Mouse (Mus musculus): Measurements from ENCODE around the gene Upk2.
"Not testable (repeated sequence)": the region's sequence is repeated elsewhere in the genome, so short reads cannot be mapped to it uniquely, and the experiment has no call there.

The Upk2 gene

DNA sequence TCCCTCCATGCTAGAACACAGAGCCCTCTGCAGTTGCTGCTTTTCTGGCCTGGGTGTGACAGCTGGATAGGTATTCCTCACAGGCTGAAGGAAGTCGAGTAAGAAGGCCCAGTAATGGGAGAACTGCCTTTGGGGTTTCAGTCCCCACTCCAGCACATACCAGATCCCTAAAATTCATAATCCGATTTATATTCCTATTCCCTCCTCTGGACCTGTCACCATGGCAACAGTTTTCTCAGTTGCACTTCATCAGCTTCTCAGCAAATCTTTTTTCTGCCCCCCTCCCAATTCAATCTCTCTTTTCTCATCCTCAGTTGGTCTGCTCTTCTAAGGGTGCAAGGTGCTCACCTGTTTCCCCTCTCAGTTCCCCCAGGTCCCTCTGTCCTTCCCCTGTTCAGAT, 14.0 kb upstream of the Upk2 start:
- in situ Hi-C loops (cut with MboI, MseI), result no loop called here

DNA sequence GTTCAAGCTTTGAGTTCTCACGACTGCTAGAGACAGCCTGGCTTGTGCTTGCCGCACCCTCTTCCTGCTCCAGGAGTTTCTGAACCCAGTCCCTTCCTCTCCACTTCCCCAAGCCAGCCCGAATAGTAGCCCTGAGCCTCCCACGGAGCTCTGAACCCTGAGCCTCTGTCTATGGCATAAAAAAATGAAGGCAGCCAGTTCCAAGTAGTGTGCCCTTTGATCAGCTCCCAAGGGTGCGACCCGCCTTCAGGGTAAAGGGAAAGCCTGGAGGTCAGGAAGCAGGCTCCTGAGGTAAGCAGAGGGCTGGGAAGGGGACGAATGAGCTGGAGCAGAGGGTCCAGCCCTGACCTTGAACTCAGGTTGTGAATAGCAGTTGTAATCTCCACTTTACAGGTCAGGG, 13.4 kb upstream of the Upk2 start:
- in situ Hi-C loops (cut with MboI, MseI), result no loop called here

DNA sequence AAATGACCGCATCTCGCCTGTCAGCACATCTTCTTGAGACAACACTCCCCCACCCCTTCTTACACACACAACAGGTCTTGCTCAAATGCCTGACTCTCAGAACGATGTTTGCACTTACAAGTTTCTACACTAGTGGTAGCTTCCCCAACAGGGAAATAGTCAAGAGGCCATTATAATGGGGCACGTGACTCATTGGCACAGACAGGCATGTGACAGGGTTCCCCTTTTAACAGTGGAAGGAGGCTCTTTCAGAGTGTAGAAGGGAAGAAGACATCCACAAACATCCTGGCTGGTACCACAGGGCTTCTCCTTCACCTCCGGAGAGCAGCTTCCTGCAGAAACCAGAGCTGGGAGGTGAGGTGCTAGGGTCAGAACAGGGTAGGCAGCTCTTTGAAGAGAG, 7.2 kb upstream of the Upk2 start:
- in situ Hi-C loops (cut with MboI, MseI), result loop anchor here (5.0 kb wide), 2 partner anchors 40 to 90 kb away; no protein-coding TSS in a partner anchor

DNA sequence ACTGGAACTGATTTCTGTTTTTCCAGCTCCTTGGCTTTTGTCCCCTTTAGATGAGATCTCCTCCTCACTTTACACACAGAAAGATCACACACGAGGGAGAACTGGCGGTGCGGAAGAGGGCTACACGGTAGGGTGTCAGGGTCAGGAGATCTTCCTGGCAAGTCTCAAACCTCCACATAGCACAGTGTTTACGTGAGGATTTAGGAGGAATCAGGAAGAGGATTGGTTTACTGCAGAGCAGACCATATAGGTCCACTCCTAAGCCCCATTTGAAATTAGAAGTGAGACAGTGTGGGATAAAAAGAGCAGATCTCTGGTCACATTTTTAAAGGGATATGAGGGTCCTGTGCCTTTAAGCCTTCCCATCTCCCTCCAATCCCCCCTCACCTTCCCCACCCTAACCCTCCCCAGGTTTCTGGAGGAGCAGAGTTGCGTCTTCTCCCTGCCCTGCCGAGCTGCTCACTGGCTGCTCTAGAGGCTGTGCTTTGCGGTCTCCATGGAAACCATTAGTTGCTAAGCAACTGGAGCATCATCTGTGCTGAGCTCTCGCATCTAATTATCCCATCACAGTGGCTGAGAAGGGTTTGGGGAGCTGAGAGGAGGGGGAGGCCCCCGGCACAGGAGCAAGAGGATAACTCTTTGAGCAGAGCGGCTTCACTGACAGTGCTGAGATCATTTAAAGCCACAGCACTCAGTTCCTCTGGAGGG, 2.4 kb upstream of the Upk2 start:
- in situ Hi-C loops (cut with MboI, MseI), result no loop called here

DNA sequence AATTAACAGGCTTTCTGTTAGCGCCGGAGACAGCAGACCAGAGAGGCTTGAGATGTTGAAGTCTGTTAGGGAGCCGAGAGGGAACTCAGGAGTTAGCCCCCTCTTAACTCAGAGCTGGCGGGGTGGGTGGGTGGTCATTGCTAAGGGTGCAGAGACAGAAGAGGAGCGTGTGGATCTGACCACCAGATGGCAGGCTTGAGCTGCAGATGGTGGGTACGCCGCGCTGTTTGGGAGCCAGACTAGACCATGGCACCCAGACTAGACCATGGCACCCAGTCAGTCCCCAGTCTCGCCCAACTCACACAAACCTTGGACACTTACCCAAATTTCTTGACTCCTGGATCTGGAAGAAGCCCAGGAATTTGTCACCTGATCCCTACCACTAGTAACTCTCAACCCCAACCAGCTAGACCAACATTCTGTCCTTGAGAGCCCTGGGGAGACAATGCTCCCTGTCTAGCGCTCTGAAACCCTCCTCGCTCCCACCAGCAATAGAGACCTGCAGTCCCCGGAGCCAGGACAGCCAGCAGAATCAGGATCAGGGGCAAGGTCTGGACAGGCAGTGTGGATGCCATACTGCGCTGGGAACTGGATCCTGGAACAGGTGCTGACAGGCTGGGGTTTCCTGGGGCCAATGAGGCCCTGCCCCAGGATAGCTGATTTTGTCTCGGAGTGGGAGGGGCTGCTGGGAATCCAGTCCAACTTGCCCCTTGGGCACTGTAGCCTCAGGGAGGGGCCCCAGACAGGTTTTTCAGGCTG, 465 bp downstream of the Upk2 start:
- in situ Hi-C loops (cut with MboI, MseI), result loop anchor here (5.0 kb wide), 1 partner anchor 198 kb away; no protein-coding TSS in a partner anchor

DNA sequence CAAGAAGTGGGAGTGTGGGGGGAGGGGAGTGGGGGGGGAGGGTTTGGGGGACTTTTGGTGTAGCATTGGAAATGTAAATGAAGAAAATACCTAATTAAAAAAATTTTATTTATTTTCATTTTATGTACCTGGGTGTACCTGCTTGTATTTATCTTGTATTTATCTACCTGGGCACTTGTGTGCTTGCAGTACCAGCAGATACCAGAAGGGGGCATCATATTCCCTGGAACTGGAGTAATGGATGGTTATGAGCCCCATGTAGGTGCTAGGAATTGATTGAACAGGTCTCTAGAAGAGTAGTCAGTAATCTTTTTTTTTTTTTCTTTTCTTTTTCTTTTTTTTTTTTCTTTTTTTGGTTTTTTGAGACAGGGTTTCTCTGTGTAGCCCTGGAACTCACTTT, 4.4 kb downstream of the Upk2 start:
- in situ Hi-C loops (cut with MboI, MseI), result loop anchor here (5.0 kb wide), 1 partner anchor 202 kb away; no protein-coding TSS in a partner anchor

DNA sequence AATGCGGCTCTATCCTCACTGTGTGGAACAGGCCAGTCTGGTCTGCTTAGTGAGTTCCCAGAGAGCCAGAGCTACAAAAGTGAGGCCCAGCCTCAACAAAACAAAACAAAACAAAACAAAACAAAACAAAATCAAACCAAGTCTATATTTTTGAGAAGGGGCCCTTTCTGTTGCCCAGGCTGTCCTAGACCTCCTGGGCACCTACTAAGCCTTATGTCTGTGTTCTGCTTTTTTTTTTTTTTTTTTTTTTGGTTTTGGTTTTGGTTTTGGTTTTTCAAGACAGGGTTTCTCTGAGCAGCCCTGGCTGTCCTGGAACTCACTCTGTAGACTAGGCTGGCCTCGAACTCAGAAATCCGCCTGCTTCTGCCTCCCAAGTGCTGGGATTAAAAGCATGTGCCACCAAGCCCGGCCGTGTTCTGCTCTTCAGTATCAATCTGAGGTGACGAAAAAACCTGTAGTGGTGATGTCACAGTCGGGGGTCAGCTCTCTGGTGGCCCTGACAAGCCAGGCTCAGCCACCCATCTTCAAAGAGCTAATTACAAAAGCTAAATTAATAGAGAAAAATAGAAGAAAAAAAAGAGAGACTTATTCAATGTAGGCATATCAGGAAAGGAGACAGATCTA, 10.3 kb downstream of the Upk2 start:
- in situ Hi-C loops (cut with MboI, MseI), result not testable (repeated sequence)

DNA sequence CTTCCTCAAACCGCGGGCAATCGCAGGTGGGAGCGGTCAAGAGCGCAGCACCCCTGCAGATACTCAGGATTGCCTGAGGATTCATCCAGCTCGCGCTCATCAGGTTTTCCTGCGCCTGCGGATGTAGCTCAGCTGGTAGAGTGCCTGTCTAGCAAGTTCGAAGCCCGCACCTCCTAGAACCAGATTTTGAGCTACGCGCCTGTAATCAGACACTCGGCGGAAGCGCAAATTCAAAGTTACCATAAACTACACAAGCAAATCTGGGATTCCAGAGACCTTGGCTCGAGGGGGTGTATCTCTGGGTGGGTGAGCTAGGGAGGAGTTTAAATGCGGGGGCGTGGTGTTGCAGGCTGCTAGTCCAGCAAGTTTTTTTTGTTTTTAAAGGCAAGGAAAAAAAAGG, 13.8 kb downstream of the Upk2 start, which contains the start of gene Foxr1:
Foxr1 (minus strand) TSS at position 176 of the 400 bp plus-strand sequence.
- in situ Hi-C loops (cut with MboI, MseI), result no loop called here

DNA sequence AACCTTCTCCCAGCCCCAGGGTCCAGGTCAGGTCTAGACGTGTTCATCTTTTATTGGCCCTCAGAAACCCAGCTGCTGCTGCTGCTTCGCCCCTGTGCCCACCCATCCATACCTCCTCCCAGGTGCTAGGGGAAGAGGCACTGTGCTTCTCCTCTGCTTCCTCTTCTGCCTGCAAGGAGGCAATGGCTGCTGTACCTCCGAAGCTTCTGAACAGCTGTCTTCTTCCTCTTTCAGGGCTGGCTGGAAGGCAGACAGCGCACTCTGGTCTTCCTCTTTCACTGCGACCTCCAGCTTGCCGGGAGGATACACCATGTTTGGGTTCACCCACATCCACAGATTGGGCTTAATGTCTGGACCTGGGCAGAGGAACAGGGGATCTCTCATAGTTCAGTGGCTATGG, 19.0 kb downstream of the Upk2 start:
- in situ Hi-C loops (cut with MboI, MseI), result no loop called here

DNA sequence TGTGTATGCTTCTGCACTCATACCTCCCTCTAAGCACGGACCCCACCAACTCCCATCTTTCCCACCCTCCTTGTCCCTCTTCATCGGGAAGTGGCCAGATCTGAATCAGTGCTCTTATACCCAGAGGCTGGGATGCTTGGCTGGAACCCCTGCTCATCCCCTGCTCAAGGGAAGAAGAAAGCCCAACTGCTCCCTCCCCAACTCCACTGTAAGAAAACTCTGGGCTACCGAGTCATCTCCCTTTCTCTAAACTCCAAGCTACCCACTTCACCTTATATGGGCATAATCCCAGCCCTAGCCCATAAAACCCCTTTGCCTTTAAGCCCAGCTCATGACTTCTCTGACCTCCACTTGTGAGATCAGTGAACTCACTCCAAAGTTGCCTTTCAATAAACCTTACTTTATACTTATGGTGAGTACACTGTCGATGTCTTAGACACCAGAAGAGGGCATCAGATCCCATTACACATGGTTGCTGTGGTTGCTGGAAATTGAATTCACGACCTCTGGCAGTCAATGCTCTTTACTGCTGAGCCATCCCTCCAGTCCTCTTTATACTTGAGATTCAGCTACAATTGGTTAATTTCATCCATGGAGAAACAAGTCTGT, 22.1 kb downstream of the Upk2 start:
- in situ Hi-C loops (cut with MboI, MseI), result no loop called here

DNA sequence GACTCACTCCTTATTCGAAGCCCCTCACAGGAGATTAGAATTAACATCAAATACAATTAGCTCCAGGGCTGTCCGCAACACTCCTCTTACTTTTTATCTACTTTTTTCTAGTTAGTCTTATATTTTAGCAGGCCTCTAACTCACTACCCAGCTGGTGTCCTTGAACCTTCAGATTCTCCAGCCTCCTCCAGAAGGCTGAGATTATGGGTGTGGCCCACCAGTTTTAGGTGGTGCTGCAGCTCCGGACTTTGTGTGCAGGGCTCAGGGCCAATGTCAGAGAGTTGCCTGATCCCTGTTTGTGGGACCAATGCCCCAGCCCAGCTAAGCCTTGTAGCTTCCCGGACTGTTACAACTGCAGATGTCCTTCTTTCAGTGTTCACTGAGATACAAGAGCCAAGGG, 31.2 kb downstream of the Upk2 start:
- in situ Hi-C loops (cut with MboI, MseI), result no loop called here

DNA sequence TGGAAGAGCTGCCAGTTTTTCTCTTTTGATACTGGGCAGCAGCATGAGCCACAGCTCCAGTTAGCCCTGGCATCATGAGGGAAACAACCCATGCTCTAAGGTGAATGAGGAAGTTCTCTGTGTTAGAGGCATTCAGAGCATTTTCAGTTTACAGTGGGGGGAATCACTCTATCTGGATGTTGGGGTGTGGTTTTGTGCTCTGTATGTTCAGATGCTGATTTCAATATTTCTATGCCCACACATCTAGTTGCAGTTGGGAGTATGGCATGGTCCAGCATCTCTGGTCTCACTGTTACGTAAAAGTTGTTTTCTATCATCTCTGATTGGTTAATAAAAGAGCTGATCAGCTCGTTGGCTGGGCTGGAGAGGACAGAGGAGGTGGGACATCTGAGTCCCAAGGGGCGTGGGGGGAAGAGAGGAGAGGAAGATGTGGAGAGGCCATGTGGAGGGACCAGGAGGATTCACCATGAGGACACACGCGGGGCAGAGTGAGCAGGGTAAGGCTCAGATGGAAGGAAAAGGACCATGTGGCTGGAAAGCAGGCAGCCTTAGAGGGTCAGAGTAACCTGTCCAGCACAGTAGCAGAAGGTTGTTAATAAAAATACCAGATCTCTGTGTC, 34.4 kb downstream of the Upk2 start:
- in situ Hi-C loops (cut with MboI, MseI), result no loop called here

DNA sequence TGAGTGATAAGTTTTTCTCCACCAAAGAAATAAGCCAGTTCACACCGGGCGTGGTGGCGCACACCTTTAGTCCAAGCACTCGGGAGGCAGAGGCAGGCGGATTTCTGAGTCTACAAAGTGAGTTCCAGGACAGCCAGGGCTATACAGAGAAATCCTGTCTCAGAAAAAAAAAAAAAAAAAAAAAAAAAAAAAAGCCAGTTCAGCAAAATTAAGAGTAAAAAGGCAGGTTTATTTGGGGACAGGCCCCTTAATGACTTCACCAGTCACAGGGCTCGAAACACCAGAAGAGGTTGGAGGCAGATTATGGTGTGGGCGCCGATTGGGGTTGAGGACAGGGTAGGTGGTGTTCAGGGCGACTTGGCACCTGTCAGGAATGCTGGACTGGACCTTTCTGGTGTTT, 35.0 kb downstream of the Upk2 start:
- in situ Hi-C loops (cut with MboI, MseI), result not testable (repeated sequence)

DNA sequence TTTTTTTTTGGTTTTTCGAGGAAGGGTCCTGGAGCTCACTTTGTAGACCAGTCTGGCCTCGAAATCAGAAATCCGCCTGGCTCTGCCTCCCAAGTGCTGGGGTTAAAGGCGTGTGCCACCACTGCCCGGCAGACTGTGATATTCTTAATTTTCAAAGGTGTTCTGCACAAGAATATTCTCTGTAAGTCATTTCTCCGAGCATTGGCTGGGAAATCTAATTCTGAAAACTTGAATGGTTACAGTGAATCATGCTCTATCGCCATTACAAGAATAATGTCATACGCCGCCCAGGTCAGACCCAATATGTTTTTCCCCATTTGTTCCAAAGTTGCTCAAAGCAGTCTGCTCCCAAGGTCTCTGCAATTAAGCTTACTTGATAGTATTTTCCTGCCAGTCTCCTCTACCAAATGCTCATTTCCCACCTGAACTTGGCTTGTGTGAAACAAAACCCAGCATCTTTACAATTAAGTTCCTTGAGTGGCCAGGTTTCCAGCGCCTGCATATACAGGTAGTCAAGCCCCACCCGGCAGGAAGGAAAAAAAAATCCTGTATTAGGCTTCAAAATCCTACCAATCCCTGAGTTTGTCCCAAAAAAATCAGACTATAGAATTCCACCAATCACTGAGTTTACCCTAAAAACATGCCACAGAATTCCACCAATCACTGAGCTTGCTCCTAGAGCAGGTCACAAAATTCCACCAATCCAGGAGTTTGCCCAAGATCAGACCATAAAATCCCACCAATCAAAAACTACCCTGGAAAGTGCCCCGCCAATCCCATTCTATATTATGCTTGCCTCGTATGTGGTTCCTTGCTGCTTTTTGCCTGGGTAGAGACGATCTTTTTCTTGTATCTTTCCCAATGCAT, 36.0 kb downstream of the Upk2 start, which contains the start of gene Ccdc84:
Ccdc84 (minus strand) TSS at position 51 of the 867 bp plus-strand sequence.
- in situ Hi-C loops (cut with MboI, MseI), result no loop called here

DNA sequence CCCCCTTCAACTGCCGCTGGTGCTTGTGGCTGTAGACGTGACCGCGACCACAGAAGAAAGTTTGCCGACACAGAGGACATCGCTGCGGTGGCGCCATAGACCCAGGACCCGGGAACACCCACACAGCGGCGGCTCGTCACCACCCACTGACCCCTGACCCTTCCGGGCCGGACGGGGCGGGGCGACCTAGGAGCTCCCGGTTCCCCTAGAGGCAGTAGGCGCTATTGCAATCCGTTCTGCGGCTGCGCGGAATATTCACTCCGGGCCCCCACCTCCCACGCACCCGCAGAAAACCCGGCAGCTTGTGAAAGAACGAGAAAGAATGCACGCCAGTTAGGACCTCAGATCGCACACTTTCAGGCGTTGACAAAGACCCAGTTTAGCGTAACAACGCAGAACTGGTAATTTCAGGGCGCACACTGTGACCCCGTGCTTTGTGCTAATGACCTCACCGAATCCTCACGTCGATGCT, 36.8 kb downstream of the Upk2 start:
- in situ Hi-C loops (cut with MboI, MseI), result no loop called here

DNA sequence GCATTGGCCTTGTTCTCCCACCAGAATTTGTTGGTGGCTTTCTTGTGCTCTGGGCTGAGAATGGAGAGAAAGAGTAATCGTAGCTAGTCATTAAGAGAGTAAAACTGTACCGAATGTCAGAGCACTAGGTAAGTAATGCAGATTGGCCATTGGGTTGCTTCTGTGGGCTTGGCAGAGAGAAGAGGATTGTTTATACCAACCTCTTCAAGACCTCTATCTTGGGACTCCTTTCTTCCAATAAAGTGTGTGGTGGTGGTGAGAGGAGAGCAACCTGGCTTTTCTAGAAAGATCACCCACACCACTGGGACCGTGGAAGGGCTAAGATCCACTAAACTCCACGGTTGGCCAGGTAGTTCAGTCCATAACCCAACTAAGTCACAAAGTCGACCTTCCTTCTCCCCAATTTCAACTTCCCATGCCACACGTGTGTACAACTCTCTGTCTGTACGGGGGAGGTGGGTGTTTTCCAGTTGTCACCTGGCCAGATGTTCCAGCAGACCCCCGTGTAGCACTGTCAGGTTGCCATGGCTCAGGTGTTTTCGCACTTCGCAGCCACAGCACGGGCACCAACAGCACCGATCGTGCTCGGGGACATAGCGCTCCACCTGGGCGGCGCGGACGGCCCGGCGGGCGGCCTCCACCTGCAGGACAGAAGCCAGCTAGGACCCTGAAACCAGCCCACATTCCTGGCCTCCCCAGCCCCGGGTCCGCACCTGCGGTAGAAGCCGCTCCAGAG, 37.5 kb downstream of the Upk2 start:
- in situ Hi-C loops (cut with MboI, MseI), result no loop called here

DNA sequence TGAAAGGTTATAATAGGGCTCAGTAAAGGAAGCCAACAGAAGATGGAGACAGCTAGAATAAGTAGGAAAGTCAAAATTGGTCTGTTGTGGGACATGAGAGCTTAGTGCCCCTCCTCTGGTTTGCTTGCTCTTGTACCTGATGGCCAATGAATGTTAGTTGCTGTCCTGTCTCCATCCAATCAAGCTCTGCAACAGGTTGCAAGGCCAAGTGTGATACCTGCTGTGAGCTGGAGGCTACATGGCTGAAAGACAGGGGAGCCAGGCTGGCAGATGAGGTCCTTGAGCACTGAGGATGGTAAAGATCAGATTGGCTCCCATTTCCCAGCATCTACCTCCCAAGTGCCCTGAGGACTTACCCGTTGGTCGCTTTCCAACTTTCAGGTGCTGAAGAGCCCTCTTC, 42.0 kb downstream of the Upk2 start:
- in situ Hi-C loops (cut with MboI, MseI), result no loop called here

DNA sequence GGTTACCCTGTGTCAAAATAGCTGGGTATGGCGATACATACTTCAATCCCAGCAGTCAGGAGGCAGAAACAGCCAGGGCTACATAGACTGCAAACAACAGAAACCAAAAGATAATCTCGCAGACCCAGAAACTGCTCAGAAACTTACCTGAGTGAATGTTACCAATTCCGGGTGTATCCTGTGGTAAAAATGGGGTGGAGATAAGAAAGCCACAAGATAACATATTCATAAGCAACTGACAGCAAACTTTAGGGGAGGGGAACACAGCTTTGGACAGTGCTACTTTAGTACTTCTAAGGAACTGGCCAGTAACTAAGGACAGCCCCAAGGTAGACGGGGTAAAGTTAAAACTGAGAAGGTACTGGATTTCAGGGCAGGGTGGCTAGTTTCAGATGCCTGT, 42.5 kb downstream of the Upk2 start:
- in situ Hi-C loops (cut with MboI, MseI), result no loop called here

DNA sequence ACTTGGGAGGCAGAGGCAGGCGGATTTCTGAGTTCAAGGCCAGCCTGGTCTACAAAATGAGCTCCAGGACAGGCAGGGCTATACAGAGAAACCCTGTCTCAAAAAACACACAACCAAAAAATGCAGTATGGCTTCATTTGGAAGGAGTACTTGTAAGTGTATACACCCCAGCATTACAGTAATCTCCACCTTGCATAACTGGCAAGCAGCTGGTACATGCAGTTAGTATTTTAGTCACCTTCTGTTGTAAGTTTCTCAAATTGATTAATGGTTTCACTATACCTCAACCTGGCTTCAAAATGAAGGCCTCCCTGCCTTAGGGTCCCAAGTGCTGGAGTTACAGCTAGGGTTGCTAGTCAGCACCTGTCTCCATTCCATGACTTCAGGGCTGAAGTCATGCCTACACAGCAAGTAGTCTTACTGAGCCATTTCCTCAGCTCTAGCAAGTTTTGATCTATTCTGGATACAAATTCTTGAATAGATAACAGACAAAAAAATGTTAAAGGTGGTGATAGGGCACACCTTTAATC, 43.1 kb downstream of the Upk2 start:
- in situ Hi-C loops (cut with MboI, MseI), result no loop called here

Measured in regulatory T cell (primary cell).